Mouse (Mus musculus) embryo, embryonic 10 days (tissue): Measurements from ENCODE around the gene Lrriq1.

Experiments
- DNase-seq: peaks from one replicate; pipeline ENCODE4 v3.0.0-alpha.2; 2015; ENCODE audit warnings: low spot score

The Lrriq1 gene

GRCm38 (mm10) chr10:103235707-103236459 is at the start of gene Lrriq1:
Lrriq1 (minus strand) TSS chr10:103236322.
- peak; percentile 94 for DNase-seq

- peak; percentile 65 for DNase-seq
These were observed 18.0 kb upstream of the Lrriq1 start for GRCm38 (mm10) chr10:103253842-103254803.

GRCm38 (mm10) chr10:103236460-103236772 is 294 bp upstream of the Lrriq1 start:
- no peak for DNase-seq

- DNase-seq = no peak
These were observed 9.5 kb downstream of the Lrriq1 start for GRCm38 (mm10) chr10:103226646-103227045.

- DNase-seq = peak; percentile 77
These were observed 41.3 kb downstream of the Lrriq1 start for GRCm38 (mm10) chr10:103194655-103195328.

GRCm38 (mm10) chr10:103145769-103146379 is 90.2 kb downstream of the Lrriq1 start:
- no peak for DNase-seq

- no peak for DNase-seq
These were observed 91.0 kb downstream of the Lrriq1 start for GRCm38 (mm10) chr10:103144927-103145768.

GRCm38 (mm10) chr10:103142526-103142925 is 93.6 kb downstream of the Lrriq1 start:
- DNase-seq = no peak

GRCm38 (mm10) chr10:103141532-103141931 is 94.6 kb downstream of the Lrriq1 start:
- peak; percentile 65 for DNase-seq

GRCm38 (mm10) chr10:103140609-103141008 is 95.5 kb downstream of the Lrriq1 start:
- no peak for DNase-seq

GRCm38 (mm10) chr10:103114629-103115028 is 121.5 kb downstream of the Lrriq1 start:
- DNase-seq = peak; percentile 33

GRCm38 (mm10) chr10:103108090-103108489 is 128.0 kb downstream of the Lrriq1 start:
- DNase-seq = no peak

GRCm38 (mm10) chr10:103086101-103086500 is 150.0 kb downstream of the Lrriq1 start:
- no peak for DNase-seq

- no peak for DNase-seq
These were observed 186.5 kb downstream of the Lrriq1 start for GRCm38 (mm10) chr10:103049593-103049992.

- no peak for DNase-seq
These were observed 189.5 kb downstream of the Lrriq1 start for GRCm38 (mm10) chr10:103046623-103047022.

GRCm38 (mm10) chr10:103045019-103045418 is 191.1 kb downstream of the Lrriq1 start:
- DNase-seq = no peak

GRCm38 (mm10) chr10:103035002-103035640 is 201.0 kb downstream of the Lrriq1 start:
- DNase-seq = peak; percentile 44

- no peak for DNase-seq
These were observed 205.2 kb downstream of the Lrriq1 start for GRCm38 (mm10) chr10:103030931-103031330.

GRCm38 (mm10) chr10:103029730-103030490 is 206.2 kb downstream of the Lrriq1 start, which contains the start of gene Alx1:
Alx1 (minus strand) TSS chr10:103030215.
- DNase-seq = peak; percentile 50
